Mouse (Mus musculus) right cerebral cortex, postnatal 10 days (tissue): ENCODE data around the gene Dok3.

Experiments used
- DNase-seq, 2 experiments: peaks; one replicate each; pipeline ENCODE4 v3.0.0; 2021; ENCODE audit warnings: low spot score in 2 of 2

Gene Dok3

GRCm38 (mm10) chr13:55540933-55541332 is 11.8 kb upstream of the Dok3 start:
- DNase-seq: peak in 1 of 2 experiments; percentile 62

GRCm38 (mm10) chr13:55536194-55537175 is 7.4 kb upstream of the Dok3 start, which contains the start of gene Ddx41:
Gene Ddx41 (minus strand): TSS chr13:55536658.
- peak; percentile 100 for DNase-seq

GRCm38 (mm10) chr13:55535796-55536193 is 6.7 kb upstream of the Dok3 start:
- DNase-seq: no peak

GRCm38 (mm10) chr13:55535191-55535590 is 6.1 kb upstream of the Dok3 start:
- DNase-seq: no peak

GRCm38 (mm10) chr13:55527834-55528772 is 993 bp downstream of the Dok3 start:
- peak in 1 of 2 experiments; percentile 48 for DNase-seq

- no peak for DNase-seq
Observed at GRCm38 (mm10) chr13:55527212-55527611, 1.9 kb downstream of the Dok3 start.

- DNase-seq: no peak
Observed at GRCm38 (mm10) chr13:55525733-55526553, 3.2 kb downstream of the Dok3 start.

- no peak for DNase-seq
Observed at GRCm38 (mm10) chr13:55523951-55524600, 5.0 kb downstream of the Dok3 start.

- DNase-seq: no peak
Observed at GRCm38 (mm10) chr13:55523278-55523677, 5.8 kb downstream of the Dok3 start.

GRCm38 (mm10) chr13:55522730-55523129 is 6.4 kb downstream of the Dok3 start:
- DNase-seq: no peak

GRCm38 (mm10) chr13:55519606-55520005 is 9.5 kb downstream of the Dok3 start:
- DNase-seq: no peak

- DNase-seq: peak; percentile 90 to 92
Observed at GRCm38 (mm10) chr13:55516955-55517354, 12.1 kb downstream of the Dok3 start.

GRCm38 (mm10) chr13:55513828-55514227 is 15.3 kb downstream of the Dok3 start:
- no peak for DNase-seq

- peak; percentile 87 for DNase-seq
Observed at GRCm38 (mm10) chr13:55513111-55513748, 15.9 kb downstream of the Dok3 start, which contains the start of gene Pdlim7. Gene Pdlim7 (minus strand): TSS chr13:55513676.

- DNase-seq: peak; percentile 59 to 62
Observed at GRCm38 (mm10) chr13:55512379-55513031, 16.6 kb downstream of the Dok3 start.

- DNase-seq: no peak
Observed at GRCm38 (mm10) chr13:55511492-55511861, 17.6 kb downstream of the Dok3 start.

GRCm38 (mm10) chr13:55510668-55511491 is 18.2 kb downstream of the Dok3 start:
- peak in 1 of 2 experiments; percentile 61 for DNase-seq

- DNase-seq: no peak
Observed at GRCm38 (mm10) chr13:55510332-55510667, 18.8 kb downstream of the Dok3 start.

GRCm38 (mm10) chr13:55508531-55508930 is 20.6 kb downstream of the Dok3 start:
- DNase-seq: no peak
